Mouse (Mus musculus): Measurements from ENCODE around the gene Fmn2. TPM values are rescaled to one million over a fixed set of nuclear protein-coding genes. Genes with fewer than 3 reads are reported as not detected.
A peak's percentile ranks its signal among the peaks of the same experiment; 100 is the strongest.

Gene Fmn2
- polyA plus RNA-seq, 1 experiment, result 0.92 TPM

GRCm38 (mm10) chr1:174536742-174537453, 35.3 kb downstream of the Fmn2 start:
- H3K4me1 ChIP-seq (ENCODE audit: control insufficient read depth, insufficient read depth, low read length), result no peaks in the 10 kb centered on the region
- TF ChIP-seq POLR2A (IDR thresholded peaks at IDR 0.05; ENCODE audit: borderline replicate concordance, control insufficient read depth, low read depth, low read length) (no peak), CTCF (IDR thresholded peaks at IDR 0.05; ENCODE audit: control insufficient read depth, insufficient read depth, low read length) (no peak)
- H3K27ac ChIP-seq (ENCODE audit: control insufficient read depth, insufficient read depth, low read depth, low read length, poor library complexity), result no peak overlapping the region
- WGBS, result 80% methylated on average over 11 of the region's 11 CpGs
- H3K4me3 ChIP-seq (replicated peaks; ENCODE audit: control insufficient read depth, low read depth, low read length), result no peak overlapping the region

- H3K4me1 ChIP-seq (ENCODE audit: control insufficient read depth, insufficient read depth, low read length), result no peaks in the 10 kb centered on the region
- TF ChIP-seq CTCF (IDR thresholded peaks at IDR 0.05; ENCODE audit: control insufficient read depth, insufficient read depth, low read length) (no peak), POLR2A (IDR thresholded peaks at IDR 0.05; ENCODE audit: borderline replicate concordance, control insufficient read depth, low read depth, low read length) (no peak)
- no peak overlapping the region for H3K4me3 ChIP-seq (replicated peaks; ENCODE audit: control insufficient read depth, low read depth, low read length)
- no peak overlapping the region for H3K27ac ChIP-seq (ENCODE audit: control insufficient read depth, insufficient read depth, low read depth, low read length, poor library complexity)
- 81% methylated on average over 3 of the region's 3 CpGs for WGBS
Measured at GRCm38 (mm10) chr1:174537491-174537890, 35.9 kb downstream of the Fmn2 start.

GRCm38 (mm10) chr1:174548291-174548690, 46.7 kb downstream of the Fmn2 start:
- Histone ChIP-seq H3K4me1 (ENCODE audit: control insufficient read depth, insufficient read depth, low read length) (no peaks in the 10 kb centered on the region), H3K4me3 (replicated peaks; ENCODE audit: control insufficient read depth, low read depth, low read length) (no peak overlapping the region), H3K27ac (ENCODE audit: control insufficient read depth, insufficient read depth, low read depth, low read length, poor library complexity) (no peak overlapping the region)
- 78% methylated on average over 5 of the region's 5 CpGs for WGBS
- no peak for TF ChIP-seq POLR2A (IDR thresholded peaks at IDR 0.05; ENCODE audit: borderline replicate concordance, control insufficient read depth, low read depth, low read length)
- TF ChIP-seq CTCF (IDR thresholded peaks at IDR 0.05; ENCODE audit: control insufficient read depth, insufficient read depth, low read length), result no peak

GRCm38 (mm10) chr1:174553272-174554007, 51.8 kb downstream of the Fmn2 start:
- Histone ChIP-seq H3K4me1 (ENCODE audit: control insufficient read depth, insufficient read depth, low read length) (no peaks in the 10 kb centered on the region), H3K4me3 (replicated peaks; ENCODE audit: control insufficient read depth, low read depth, low read length) (no peak overlapping the region), H3K27ac (ENCODE audit: control insufficient read depth, insufficient read depth, low read depth, low read length, poor library complexity) (no peak overlapping the region)
- 27% methylated on average over 2 of the region's 2 CpGs for WGBS
- TF ChIP-seq POLR2A (IDR thresholded peaks at IDR 0.05; ENCODE audit: borderline replicate concordance, control insufficient read depth, low read depth, low read length) (no peak), CTCF (IDR thresholded peaks at IDR 0.05; ENCODE audit: control insufficient read depth, insufficient read depth, low read length) (peak; percentile 60)

- no peak for TF ChIP-seq POLR2A (IDR thresholded peaks at IDR 0.05; ENCODE audit: borderline replicate concordance, control insufficient read depth, low read depth, low read length)
- 73% methylated on average over 3 of the region's 3 CpGs for WGBS
- H3K27ac ChIP-seq (ENCODE audit: control insufficient read depth, insufficient read depth, low read depth, low read length, poor library complexity), result no peak overlapping the region
- H3K4me3 ChIP-seq (replicated peaks; ENCODE audit: control insufficient read depth, low read depth, low read length), result no peak overlapping the region
- no peaks in the 10 kb centered on the region for H3K4me1 ChIP-seq (ENCODE audit: control insufficient read depth, insufficient read depth, low read length)
Measured at GRCm38 (mm10) chr1:174555412-174555811, 53.8 kb downstream of the Fmn2 start.

- H3K4me3 ChIP-seq (replicated peaks; ENCODE audit: control insufficient read depth, low read depth, low read length), result no peak overlapping the region
- TF ChIP-seq POLR2A (IDR thresholded peaks at IDR 0.05; ENCODE audit: borderline replicate concordance, control insufficient read depth, low read depth, low read length) (no peak), CTCF (IDR thresholded peaks at IDR 0.05; ENCODE audit: control insufficient read depth, insufficient read depth, low read length) (no peak)
- no peak overlapping the region for H3K27ac ChIP-seq (ENCODE audit: control insufficient read depth, insufficient read depth, low read depth, low read length, poor library complexity)
- WGBS, result 79% methylated on average over 4 of the region's 4 CpGs
- H3K4me1 ChIP-seq (ENCODE audit: control insufficient read depth, insufficient read depth, low read length), result no peaks in the 10 kb centered on the region
Measured at GRCm38 (mm10) chr1:174557211-174557610, 55.6 kb downstream of the Fmn2 start.

GRCm38 (mm10) chr1:174557841-174558240, 56.2 kb downstream of the Fmn2 start:
- TF ChIP-seq POLR2A (IDR thresholded peaks at IDR 0.05; ENCODE audit: borderline replicate concordance, control insufficient read depth, low read depth, low read length) (no peak), CTCF (IDR thresholded peaks at IDR 0.05; ENCODE audit: control insufficient read depth, insufficient read depth, low read length) (no peak)
- Histone ChIP-seq H3K4me1 (ENCODE audit: control insufficient read depth, insufficient read depth, low read length) (no peaks in the 10 kb centered on the region), H3K27ac (ENCODE audit: control insufficient read depth, insufficient read depth, low read depth, low read length, poor library complexity) (no peak overlapping the region), H3K4me3 (replicated peaks; ENCODE audit: control insufficient read depth, low read depth, low read length) (no peak overlapping the region)
- WGBS, result 35% methylated on average over 3 of the region's 3 CpGs

GRCm38 (mm10) chr1:174558488-174558887, 56.9 kb downstream of the Fmn2 start:
- Histone ChIP-seq H3K4me3 (replicated peaks; ENCODE audit: control insufficient read depth, low read depth, low read length) (no peak overlapping the region), H3K4me1 (ENCODE audit: control insufficient read depth, insufficient read depth, low read length) (no peaks in the 10 kb centered on the region), H3K27ac (ENCODE audit: control insufficient read depth, insufficient read depth, low read depth, low read length, poor library complexity) (no peak overlapping the region)
- WGBS, result 87% methylated on average over 2 of the region's 2 CpGs
- TF ChIP-seq CTCF (IDR thresholded peaks at IDR 0.05; ENCODE audit: control insufficient read depth, insufficient read depth, low read length) (no peak), POLR2A (IDR thresholded peaks at IDR 0.05; ENCODE audit: borderline replicate concordance, control insufficient read depth, low read depth, low read length) (no peak)

Measured in bone marrow, adult 2 months (tissue).